Mouse (Mus musculus) forebrain, embryonic 11.5 days (tissue): Measurements from ENCODE around the gene Gm20388. TPM values are rescaled to one million over a fixed set of nuclear protein-coding genes. Genes with fewer than 3 reads are reported as not detected.

ENCODE experiments used
- ATAC-seq: fragments of 200-750 bp; cut with Nextera tagmentation; replicated peaks from 2 replicates; pipeline ENCODE4 v1.8.0; 2017; ENCODE audit warnings: moderate TSS enrichment; ENCODE audit not compliant: low FRiP score
- DNase-seq: peaks from one replicate; pipeline ENCODE4 v3.0.0-alpha.2; 2017; ENCODE audit warnings: low spot score
- H3K27ac ChIP-seq: fragments of 300-500 bp; sonication (generic); 2 replicates; pipeline ENCODE4 v1.5.1; 2014; ENCODE audit warnings: low read depth, low read length
- H3K27me3 ChIP-seq: fragments of 300-500 bp; sonication (generic); 2 replicates; pipeline ENCODE4 v1.6.1; 2014; ENCODE audit warnings: mild to moderate bottlenecking, low read length, mixed read lengths; ENCODE audit not compliant: control insufficient read depth, insufficient read depth
- H3K36me3 ChIP-seq: fragments of 300-500 bp; sonication (generic); 2 replicates; pipeline ENCODE4 v1.6.1; 2014; ENCODE audit warnings: mild to moderate bottlenecking, low read length, moderate library complexity, mixed read lengths; ENCODE audit not compliant: control insufficient read depth, insufficient read depth
- H3K4me1 ChIP-seq: fragments of 300-500 bp; sonication (generic); replicated peaks from 2 replicates; pipeline ENCODE4 v1.6.1; 2014; ENCODE audit warnings: low read length, mixed read lengths; ENCODE audit not compliant: control insufficient read depth, insufficient read depth
- H3K4me2 ChIP-seq: fragments of 300-500 bp; sonication (generic); 2 replicates; pipeline ENCODE4 v1.6.1; 2014; ENCODE audit warnings: low read depth, mild to moderate bottlenecking, low read length, moderate library complexity, mixed read lengths; ENCODE audit not compliant: severe bottlenecking
- H3K4me3 ChIP-seq: fragments of 300-500 bp; sonication (generic); 2 replicates; pipeline ENCODE4 v1.5.1; 2014; ENCODE audit warnings: low read depth, low read length
- H3K9ac ChIP-seq: fragments of 300-500 bp; sonication (generic); 2 replicates; pipeline ENCODE4 v1.6.1; 2014; ENCODE audit warnings: low read length
- H3K9me3 ChIP-seq: fragments of 300-500 bp; sonication (generic); 2 replicates; pipeline ENCODE4 v1.6.1; 2016; ENCODE audit warnings: low read length, mixed read lengths; ENCODE audit not compliant: control insufficient read depth
- WGBS: fragments of 180-500 bp; shearing (Covaris S2); extraction: QIAGEN DNeasy Blood & Tissue Kit; methylation state at CpG from one replicate; pipeline ENCODE4 v1.1.7; 2014; 5-methylcytosine and 5-hydroxymethylcytosine counted together
- polyA plus RNA-seq: library from polyadenylated mRNA; unstranded; fragments of >200 nt; fragmentation: Nextera tagmentation; extraction: Ambion mirVana; gene quantifications from 2 replicates; pipeline ENCODE4 v1.2.1, GENCODE M21; 2014

The Gm20388 gene
- polyA plus RNA-seq, 1 experiment from 2014 or later: not detected

DNA sequence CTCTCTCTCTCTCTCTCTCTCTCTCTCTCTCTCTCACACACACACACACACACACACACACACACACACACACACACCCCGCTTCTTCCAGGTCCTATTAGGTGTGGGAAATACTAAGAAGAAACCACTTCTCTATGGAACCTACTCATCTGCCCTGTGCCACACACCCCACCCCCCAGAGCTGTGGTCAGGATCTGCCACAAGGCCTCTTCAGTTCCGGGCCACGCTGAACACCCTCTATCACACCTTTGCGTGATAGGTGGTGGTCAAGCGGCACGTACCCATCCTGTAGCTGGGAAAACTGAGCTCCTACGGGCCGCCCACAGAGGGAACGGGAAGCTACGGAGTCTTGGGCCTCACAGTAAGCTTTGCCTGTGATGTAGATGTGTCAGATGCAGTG is 555.6 kb downstream of the Gm20388 start:
- H3K4me3 ChIP-seq: no peak overlapping the region
- H3K4me1 ChIP-seq: peaks cover 24% of the 10 kb centered on the region
- H3K4me2 ChIP-seq: no peak overlapping the region
- ATAC-seq (no peak), DNase-seq (no peak)
- no peak overlapping the region for H3K9ac ChIP-seq
- H3K27ac ChIP-seq: 0 out of 2 replicates have a peak overlapping the region, but pooled peaks have one; percentile 12
- no peaks in the 10 kb centered on the region for H3K9me3 ChIP-seq
- WGBS: 49% methylated on average over 10 of the region's 10 CpGs
- no peaks in the 10 kb centered on the region for H3K36me3 ChIP-seq
- H3K27me3 ChIP-seq: no peaks in the 10 kb centered on the region

DNA sequence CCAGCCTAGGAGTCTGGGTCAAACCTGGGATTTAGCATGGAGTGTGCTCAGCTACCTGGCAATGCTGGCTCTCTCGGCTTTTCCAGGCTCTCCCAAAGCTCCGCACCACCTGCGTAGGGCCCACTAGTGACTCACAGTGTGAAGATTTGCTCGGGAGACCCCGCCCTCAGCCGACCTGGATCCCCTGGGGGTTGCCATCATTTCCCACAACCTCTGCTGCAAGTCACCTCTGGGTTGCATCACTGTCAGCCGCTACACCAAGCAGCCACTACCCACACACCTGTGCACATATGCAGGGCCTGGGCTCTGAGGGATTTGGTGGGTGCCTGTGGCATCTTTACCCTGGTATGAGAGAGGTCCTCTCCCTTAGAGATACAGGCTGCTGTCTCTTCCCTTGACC is 557.0 kb downstream of the Gm20388 start:
- WGBS: 92% methylated on average over 7 of the region's 7 CpGs
- Histone ChIP-seq H3K27me3 (0 out of 2 replicates have a peak, but pooled peaks cover 2% of the 10 kb centered on the region), H3K9ac (no peak overlapping the region), H3K4me2 (no peak overlapping the region), H3K4me1 (peaks cover 25% of the 10 kb centered on the region), H3K27ac (no peak overlapping the region), H3K4me3 (no peak overlapping the region), H3K9me3 (no peaks in the 10 kb centered on the region), H3K36me3 (no peaks in the 10 kb centered on the region)
- DNase-seq (no peak), ATAC-seq (no peak)

DNA sequence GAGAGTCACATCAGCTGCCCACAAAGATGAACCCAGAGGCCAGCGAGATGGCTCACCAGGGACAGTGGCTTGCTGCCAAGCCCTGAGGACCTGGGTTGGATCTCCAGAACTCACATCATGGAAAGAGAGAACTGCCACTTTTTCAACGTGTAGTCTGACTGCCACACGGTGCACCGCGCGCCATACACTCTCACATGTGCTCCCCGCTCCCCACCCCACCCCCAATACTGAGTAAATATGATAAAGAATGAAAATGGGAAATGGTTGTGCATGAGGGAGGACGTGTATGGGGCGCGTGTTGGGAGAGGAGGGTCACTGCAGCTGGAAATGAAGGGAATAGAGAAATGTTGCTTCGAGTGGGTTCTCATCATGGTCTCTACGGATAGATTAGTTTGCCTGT is 559.5 kb downstream of the Gm20388 start:
- WGBS: 93% methylated on average over 12 of the region's 12 CpGs

DNA sequence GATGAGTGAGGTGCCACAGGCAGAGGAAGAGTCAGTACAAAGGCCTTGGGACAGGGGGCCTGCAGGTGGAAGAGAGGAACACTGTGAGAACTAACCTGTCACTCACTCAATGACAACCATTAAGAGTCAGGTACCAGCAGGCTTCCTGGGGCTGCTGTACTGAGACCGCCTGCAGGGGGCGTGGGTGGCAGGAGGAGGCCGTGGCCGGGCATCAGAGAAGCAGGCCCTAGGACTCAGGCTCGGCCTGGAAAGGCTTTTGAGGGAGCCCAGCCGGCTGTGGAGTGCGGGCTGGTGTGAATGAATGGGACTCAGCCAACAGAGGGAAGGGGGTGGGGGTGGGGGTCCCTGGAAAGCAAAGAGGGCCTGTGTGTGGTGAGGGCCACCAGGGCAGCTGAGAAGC is 560.5 kb downstream of the Gm20388 start:
- ATAC-seq: peak; percentile 64
- 0 out of 2 replicates have a peak overlapping the region, but pooled peaks have one; percentile 21 for H3K4me2 ChIP-seq
- whole genome bisulfite sequencing: 4% methylated on average over 7 of the region's 7 CpGs
- peak; percentile 83 for DNase-seq
- peaks cover 20% of the 10 kb centered on the region for H3K4me1 ChIP-seq
- H3K4me3 ChIP-seq: no peak overlapping the region
- H3K9ac ChIP-seq: no peak overlapping the region
- no peaks in the 10 kb centered on the region for H3K9me3 ChIP-seq
- H3K27me3 ChIP-seq: peaks cover 2% of the 10 kb centered on the region; the same call in 1 of the 2 replicates
- no peaks in the 10 kb centered on the region for H3K36me3 ChIP-seq
- 0 out of 2 replicates have a peak overlapping the region, but pooled peaks have one; percentile 6 for H3K27ac ChIP-seq

More for the DNA sequence above, 559.5 kb downstream of the Gm20388 start:
- H3K27me3 ChIP-seq: peaks cover 2% of the 10 kb centered on the region; the same call in 1 of the 2 replicates
- H3K4me2 ChIP-seq: no peak overlapping the region
- no peak overlapping the region for H3K4me3 ChIP-seq
- H3K9me3 ChIP-seq: no peaks in the 10 kb centered on the region
- no peak for DNase-seq
- H3K4me1 ChIP-seq: peaks cover 25% of the 10 kb centered on the region
- H3K36me3 ChIP-seq: no peaks in the 10 kb centered on the region
- no peak for ATAC-seq
- no peak overlapping the region for H3K27ac ChIP-seq
- no peak overlapping the region for H3K9ac ChIP-seq

DNA sequence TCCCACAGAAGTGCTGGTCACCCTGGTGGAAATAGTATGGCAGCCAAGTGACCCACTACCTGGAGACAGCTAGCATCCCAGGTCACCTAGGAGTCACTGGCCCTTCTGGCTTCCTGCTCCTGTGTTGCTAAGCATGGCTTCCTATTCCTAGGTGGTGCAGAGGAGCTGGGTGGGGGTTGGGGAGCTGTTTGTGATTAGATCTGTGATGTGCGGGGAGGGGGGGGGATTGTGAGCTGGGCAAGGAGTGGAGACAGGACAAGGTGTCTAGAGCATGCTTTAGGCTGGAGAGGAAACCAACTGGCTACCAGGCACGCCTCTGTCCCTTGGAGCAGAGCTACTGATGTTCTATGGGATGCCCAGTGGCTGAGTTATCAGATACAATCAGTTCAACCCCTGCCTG is 561.1 kb downstream of the Gm20388 start:
- Histone ChIP-seq H3K4me2 (no peak overlapping the region), H3K4me3 (no peak overlapping the region), H3K9me3 (no peaks in the 10 kb centered on the region), H3K9ac (no peak overlapping the region), H3K36me3 (no peaks in the 10 kb centered on the region), H3K4me1 (peaks cover 22% of the 10 kb centered on the region), H3K27ac (peak overlapping the region; percentile 32; the same call in 1 of the 2 replicates), H3K27me3 (peaks cover 2% of the 10 kb centered on the region; the same call in 1 of the 2 replicates)
- no peak for ATAC-seq
- WGBS: 48% methylated on average over 2 of the region's 2 CpGs
- DNase-seq: no peak

DNA sequence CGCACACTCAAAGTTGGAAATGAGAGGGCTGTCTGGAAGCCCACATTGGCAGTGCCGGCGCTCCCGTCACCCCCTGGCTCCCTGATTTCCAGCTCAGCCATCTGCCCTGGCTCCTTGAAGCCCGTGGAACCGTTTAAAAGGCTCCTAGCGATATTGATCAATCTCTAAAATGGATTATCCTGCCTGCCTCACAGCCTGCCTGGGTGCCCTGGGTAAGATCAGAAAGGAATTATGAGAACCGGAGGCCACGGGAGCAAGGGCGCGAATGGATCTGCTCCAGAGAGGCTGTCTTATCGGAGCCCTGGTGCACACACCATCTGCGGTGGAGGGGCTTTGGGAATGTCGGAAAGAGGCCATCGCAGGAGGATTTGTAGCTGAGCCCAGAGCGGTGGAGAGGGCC is 561.6 kb downstream of the Gm20388 start:
- H3K4me2 ChIP-seq: no peak overlapping the region

DNA sequence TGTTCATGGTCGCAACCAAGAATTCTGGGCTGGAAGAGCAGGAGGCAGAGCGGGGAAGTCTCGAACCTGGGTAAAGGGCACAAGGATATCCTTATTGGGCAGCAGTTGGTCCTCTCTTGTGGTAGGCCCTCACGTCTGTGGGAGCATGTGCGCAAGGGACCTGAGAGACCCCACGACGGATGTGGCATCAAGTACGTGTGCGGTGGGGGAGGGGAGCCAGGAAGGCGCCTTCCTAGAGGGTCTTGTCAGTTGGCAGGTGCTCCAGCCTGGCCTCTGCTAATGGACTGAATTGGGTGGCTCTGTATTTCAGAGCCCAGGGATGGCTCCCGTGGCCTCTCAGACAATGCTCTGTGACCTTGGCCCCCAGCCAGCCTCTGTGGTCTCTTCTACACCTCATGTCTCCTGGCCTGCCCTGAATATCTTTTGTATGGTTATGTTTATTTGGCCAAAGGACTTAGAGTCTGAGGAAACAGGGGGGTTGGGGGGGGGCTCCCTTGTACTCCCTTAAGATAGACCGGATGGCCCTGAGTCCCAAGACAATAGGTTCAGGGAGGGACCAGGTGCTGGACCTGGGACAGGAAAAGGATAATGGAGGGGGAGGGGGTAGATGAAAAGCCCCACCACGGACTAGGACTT is 563.2 kb downstream of the Gm20388 start:
- H3K4me1 ChIP-seq: peaks cover 34% of the 10 kb centered on the region
- H3K9me3 ChIP-seq: no peaks in the 10 kb centered on the region
- H3K4me2 ChIP-seq: no peak overlapping the region
- ATAC-seq: no peak
- no peak overlapping the region for H3K27ac ChIP-seq
- no peak overlapping the region for H3K4me3 ChIP-seq
- H3K36me3 ChIP-seq: no peaks in the 10 kb centered on the region
- WGBS: 86% methylated on average over 13 of the region's 13 CpGs
- peaks cover 2% of the 10 kb centered on the region; the same call in 1 of the 2 replicates for H3K27me3 ChIP-seq
- no peak overlapping the region for H3K9ac ChIP-seq
- no peak for DNase-seq

More for the DNA sequence above, 561.6 kb downstream of the Gm20388 start:
- ATAC-seq: no peak
- no peak overlapping the region for H3K4me3 ChIP-seq
- H3K9ac ChIP-seq: no peak overlapping the region
- peak overlapping the region; percentile 32; the same call in 1 of the 2 replicates for H3K27ac ChIP-seq
- peaks cover 26% of the 10 kb centered on the region for H3K4me1 ChIP-seq
- DNase-seq: no peak
- H3K9me3 ChIP-seq: no peaks in the 10 kb centered on the region
- peaks cover 2% of the 10 kb centered on the region; the same call in 1 of the 2 replicates for H3K27me3 ChIP-seq
- WGBS: 47% methylated on average over 16 of the region's 16 CpGs
- H3K36me3 ChIP-seq: no peaks in the 10 kb centered on the region

DNA sequence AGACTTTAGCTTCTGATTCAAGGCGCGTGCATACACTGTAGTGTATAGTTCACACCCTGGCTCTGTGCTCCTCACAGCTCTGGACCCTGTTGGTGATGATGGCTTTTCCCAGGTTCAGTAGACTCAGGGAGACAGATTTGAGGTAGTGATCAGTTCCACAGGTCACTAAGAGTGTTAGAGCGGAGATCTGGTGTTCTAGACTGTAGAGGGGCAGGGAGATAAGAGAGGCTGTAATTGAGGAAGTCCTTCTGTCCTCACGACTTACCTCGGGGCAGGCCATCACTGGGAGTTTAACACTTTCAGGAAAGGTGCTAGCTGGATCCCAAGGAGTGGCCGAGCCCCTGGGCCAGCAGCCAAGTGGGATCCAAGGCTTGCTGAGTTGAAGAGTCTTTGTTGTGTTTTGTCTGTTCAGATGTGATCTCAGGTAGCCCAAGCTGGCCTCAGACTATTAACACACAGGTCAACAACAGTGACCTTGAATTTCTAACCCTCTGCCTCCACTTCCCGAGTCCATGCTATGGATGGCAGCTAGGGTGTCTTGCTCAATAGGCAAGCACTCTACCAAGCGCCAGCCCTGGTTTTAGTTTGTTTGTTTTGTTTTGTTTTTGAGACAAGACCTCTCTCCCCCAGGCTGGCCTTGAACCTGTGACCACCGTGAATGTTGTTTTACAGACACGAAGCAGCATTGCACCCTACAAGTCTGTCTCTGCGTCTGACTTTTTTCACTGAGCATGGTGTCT is 564.0 kb downstream of the Gm20388 start:
- no peak overlapping the region for H3K27ac ChIP-seq

More for the DNA sequence above, 564.0 kb downstream of the Gm20388 start:
- 85% methylated on average over 11 of the region's 11 CpGs for WGBS
- DNase-seq (no peak), ATAC-seq (no peak)
- H3K9me3 ChIP-seq: no peaks in the 10 kb centered on the region
- peaks cover 34% of the 10 kb centered on the region for H3K4me1 ChIP-seq
- H3K36me3 ChIP-seq: no peaks in the 10 kb centered on the region
- peaks cover 2% of the 10 kb centered on the region; the same call in 1 of the 2 replicates for H3K27me3 ChIP-seq
- H3K4me3 ChIP-seq: no peak overlapping the region
- H3K9ac ChIP-seq: no peak overlapping the region
- no peak overlapping the region for H3K4me2 ChIP-seq
